Mouse (Mus musculus) spleen, postnatal 10 days (tissue): ENCODE data around the gene Cd3eap.

Source experiments
- DNase-seq, 2 experiments: peaks; one replicate each; pipeline ENCODE4 v3.0.0; 2021 to 2022; ENCODE audit warnings: low spot score in 2 of 2

Gene Cd3eap

DNA sequence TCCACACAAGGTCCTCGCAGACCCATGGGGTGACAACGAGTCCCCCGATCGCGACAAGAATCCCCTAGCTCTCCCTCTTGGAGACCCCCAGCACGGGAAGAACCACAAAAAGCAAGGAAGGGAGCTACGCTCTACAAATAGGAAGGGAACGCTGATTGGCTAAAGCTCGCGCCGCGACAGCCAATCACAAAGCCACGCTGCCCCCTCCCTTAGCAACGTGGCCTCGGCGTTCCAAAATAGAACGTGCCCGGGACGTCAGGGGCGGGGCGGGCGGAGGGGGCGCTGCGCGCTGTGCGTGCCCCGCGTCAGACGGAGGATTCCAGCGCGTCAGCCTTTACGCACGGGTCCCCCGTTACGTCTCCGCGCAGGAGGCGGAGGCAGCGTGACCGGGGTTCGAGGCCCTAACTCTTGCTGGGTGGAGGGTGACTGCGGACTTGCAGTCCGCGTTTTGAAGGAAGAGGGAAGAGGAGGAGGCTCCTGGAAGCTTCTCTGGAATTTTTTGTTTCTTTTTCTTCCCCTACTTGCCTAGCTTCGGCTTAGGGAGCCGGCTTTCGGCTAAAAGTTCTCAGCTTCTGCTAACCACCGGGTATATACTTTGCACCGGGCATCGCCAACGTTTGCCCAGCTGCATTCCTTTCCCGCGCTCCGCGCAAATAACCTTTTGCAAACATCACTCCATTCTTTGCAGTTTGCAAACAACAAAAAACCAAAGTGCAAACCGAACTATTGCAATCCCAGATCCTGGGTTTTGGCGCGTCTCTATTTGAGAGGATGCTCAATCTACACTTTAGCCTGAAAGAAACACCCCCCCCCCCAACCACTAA lies 50.6 kb downstream of the Cd3eap start:
- peak; percentile 78 to 94 for DNase-seq

GRCm38 (mm10) chr7:19307739-19308453 lies 51.4 kb downstream of the Cd3eap start:
- peak in 1 of 2 experiments; percentile 72 for DNase-seq

GRCm38 (mm10) chr7:19306819-19307738 lies 52.2 kb downstream of the Cd3eap start:
- DNase-seq: no peak
